In the genomic region with DNA sequence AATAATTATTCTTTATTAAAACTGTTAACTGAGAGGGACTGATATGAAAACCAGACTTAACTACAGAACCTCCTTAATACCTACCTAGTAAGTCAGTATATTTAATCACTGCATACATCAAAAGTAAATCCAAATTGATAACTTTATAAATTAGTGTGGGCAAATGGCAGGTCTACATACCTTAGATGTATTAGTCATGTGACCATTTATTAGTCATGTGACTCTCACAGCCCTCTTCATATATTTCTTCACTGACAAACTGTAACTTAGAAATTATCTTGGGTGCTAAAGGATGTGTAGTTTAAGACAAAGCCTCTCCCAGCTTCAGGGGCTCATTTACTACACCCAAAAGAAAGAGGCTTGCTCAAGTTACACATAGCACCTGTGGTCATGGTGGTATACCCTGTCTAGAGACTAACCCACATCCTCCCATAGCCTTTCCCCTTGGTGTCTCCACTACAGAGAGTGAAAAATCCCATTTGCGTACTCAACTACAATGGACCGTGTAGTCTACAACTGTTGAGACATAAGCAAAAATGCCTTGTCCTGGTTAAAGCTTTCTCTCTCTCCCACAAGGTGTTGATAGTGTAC, we compare ENCODE assay signal across 22 mouse cellular contexts. TPM values are rescaled to one million over a fixed set of nuclear protein-coding genes. Genes with fewer than 3 reads are reported as not detected.
A peak's percentile ranks its signal among the peaks of the same experiment; 100 is the strongest.
DNase-seq lines count a peak whose midpoint lies in the region; ATAC-seq lines count a peak whose summit lies in the region.
"Had no signal": no experiment of that assay in that cellular context is flagged by ENCODE, and none has a peak within 500 bp of the region (broad histone marks: within the 10 kb centered on the region; RNA-seq: fewer than 3 reads in every experiment).

No protein-coding gene starts in this region.

- H3K9me3 ChIP-seq in neural tube, embryonic 15.5 days (replicated peaks) = no peaks in the 10 kb centered on the region
- no peaks in the 10 kb centered on the region for H3K9me3 ChIP-seq in intestine, embryonic 15.5 days
- H3K9me3 ChIP-seq: embryonic facial prominence, embryonic 10.5 days; G1E; hindbrain, embryonic 12.5 days had no signal

- no peak overlapping the region for H3K4me2 ChIP-seq in neural tube, embryonic 15.5 days
- no peak overlapping the region for H3K4me2 ChIP-seq in intestine, embryonic 15.5 days (replicated peaks)
- H3K4me2 ChIP-seq: hindbrain, embryonic 12.5 days had no signal

- DNase-seq in CD4-positive helper T cell, adult 2 months (ENCODE audit: low read depth, low spot score) = peak; percentile 63
- no peak for DNase-seq in adrenal gland, postnatal 36 days
- DNase-seq in spleen, adult 12 weeks (ENCODE audit: low spot score) = no peak
- DNase-seq: adrenal gland, adult 2 months; adrenal gland, postnatal 25 days; B cell, adult 2 months; cerebellum, adult 2 months; cerebellum, postnatal 10 days; gastrocnemius, adult 2 months; gastrocnemius, postnatal 25 days; heart, postnatal 10 days; heart, postnatal 4 days had no signal

- H3K36me3 ChIP-seq in neural tube, embryonic 15.5 days = no peaks in the 10 kb centered on the region
- H3K36me3 ChIP-seq in intestine, embryonic 15.5 days = no peaks in the 10 kb centered on the region
- H3K36me3 ChIP-seq: embryonic facial prominence, embryonic 10.5 days; hindbrain, embryonic 12.5 days had no signal

- no peak overlapping the region for H3K4me3 ChIP-seq in neural tube, embryonic 15.5 days (replicated peaks)
- H3K4me3 ChIP-seq in intestine, embryonic 15.5 days (replicated peaks) = no peak overlapping the region
- H3K4me3 ChIP-seq: embryonic facial prominence, embryonic 10.5 days; gastrocnemius, adult 2 months; hindbrain, embryonic 12.5 days had no signal

- no peak overlapping the region for H3K9ac ChIP-seq in neural tube, embryonic 15.5 days (replicated peaks)
- H3K9ac ChIP-seq in intestine, embryonic 15.5 days = no peak overlapping the region
- H3K9ac ChIP-seq: hindbrain, embryonic 12.5 days had no signal

- WGBS in neural tube, embryonic 15.5 days = 93% methylated on average over 2 of the region's 2 CpGs
- 93% methylated on average over 2 of the region's 2 CpGs for WGBS in intestine, embryonic 15.5 days

- no peak overlapping the region for H3K27ac ChIP-seq in neural tube, embryonic 15.5 days (replicated peaks)
- H3K27ac ChIP-seq in intestine, embryonic 15.5 days = no peak overlapping the region
- H3K27ac ChIP-seq: embryonic facial prominence, embryonic 10.5 days; gastrocnemius, adult 2 months; hindbrain, embryonic 12.5 days; hindbrain, postnatal 0 days had no signal

- ATAC-seq in CD4-positive, CD25-positive, alpha-beta regulatory T cell, adult 4 months = peak; percentile 64
- ATAC-seq in activated CD4-positive, CD25-positive, alpha-beta regulatory T cell, adult 4 months = peak; percentile 53
- ATAC-seq in monocyte, adult 5-6 weeks (replicated peaks; ENCODE audit: insufficient number of reproducible peaks, low FRiP score, low TSS enrichment, poor library complexity, severe bottlenecking) = peak; percentile 54
- ATAC-seq in neural tube, embryonic 15.5 days (ENCODE audit: low FRiP score) = no peak
- no peak for ATAC-seq in intestine, embryonic 15.5 days
- ATAC-seq: forebrain, embryonic 14.5 days; hindbrain, postnatal 0 days had no signal

- H3K27me3 ChIP-seq in neural tube, embryonic 15.5 days (replicated peaks) = no peaks in the 10 kb centered on the region
- 0 out of 2 replicates have a peak, but pooled peaks cover 3% of the 10 kb centered on the region for H3K27me3 ChIP-seq in intestine, embryonic 15.5 days (replicated peaks)
- H3K27me3 ChIP-seq: hindbrain, embryonic 12.5 days had no signal

- H3K4me1 ChIP-seq in neural tube, embryonic 15.5 days = no peaks in the 10 kb centered on the region
- no peaks in the 10 kb centered on the region for H3K4me1 ChIP-seq in intestine, embryonic 15.5 days (replicated peaks)
- H3K4me1 ChIP-seq: hindbrain, embryonic 12.5 days had no signal

RNA-seq across cellular contexts. Expression of a gene that starts 35.4 kb away (rescaled TPM):
- 10 to 100 TPM; 58.1 to 74.3 TPM for polyA plus RNA-seq in CD4-positive, CD25-positive, alpha-beta regulatory T cell, adult 4 months (2017; shearing (Covaris generic))
- polyA plus RNA-seq in activated CD4-positive, CD25-positive, alpha-beta regulatory T cell, adult 4 months (2017; shearing (Covaris generic)) = 10 to 100 TPM; 61.4 to 80.0 TPM
- 69.0 to 84.0 TPM (median 79.0 TPM) in 3 replicates for total RNA-seq in monocyte, adult 5-6 weeks (2017)
- 10 to 100 TPM; 47.5 to 54.7 TPM for total RNA-seq in adrenal gland, postnatal 36 days (2021)
- 10.8 and 16.4 TPM in 2 replicates for polyA plus RNA-seq in neural tube, embryonic 15.5 days (2015; fragmentation: Nextera tagmentation; extraction: Ambion mirVana)
- 23.3 and 24.5 TPM in 2 replicates for polyA plus RNA-seq in intestine, embryonic 15.5 days (2015; fragmentation: Nextera tagmentation; extraction: Ambion mirVana)

Comparison
In these comparisons a context has a peak if more than half of its experiments do, and no peak if none do; other contexts are left out.
1. ATAC-seq: peak in CD4-positive, CD25-positive, alpha-beta regulatory T cell, adult 4 months (single experiment), activated CD4-positive, CD25-positive, alpha-beta regulatory T cell, adult 4 months (single experiment) and monocyte, adult 5-6 weeks (single experiment); none in neural tube, embryonic 15.5 days (single experiment) and intestine, embryonic 15.5 days (single experiment).